Mouse (Mus musculus): ENCODE data around the gene Dusp28.

Dusp28 gene

GRCm38 (mm10) chr1:92906779-92907631, at the start of gene Dusp28:
Dusp28 (plus strand) TSS chr1:92906981.
- peak; percentile 74 to 78 for DNase-seq (ENCODE audit: low spot score in 2 of 2)

- DNase-seq (ENCODE audit: low spot score in 2 of 2) = no peak
Observed at GRCm38 (mm10) chr1:92861503-92861902, 45.3 kb upstream of the Dusp28 start.

GRCm38 (mm10) chr1:92863268-92863667, 43.5 kb upstream of the Dusp28 start:
- no peak for DNase-seq (ENCODE audit: low spot score in 2 of 2)

GRCm38 (mm10) chr1:92866170-92866569, 40.6 kb upstream of the Dusp28 start:
- DNase-seq (ENCODE audit: low spot score in 2 of 2) = no peak

GRCm38 (mm10) chr1:92869985-92870384, 36.8 kb upstream of the Dusp28 start:
- no peak for DNase-seq (ENCODE audit: low spot score in 2 of 2)

- no peak for DNase-seq (ENCODE audit: low spot score in 2 of 2)
Observed at GRCm38 (mm10) chr1:92872666-92873065, 34.1 kb upstream of the Dusp28 start.

GRCm38 (mm10) chr1:92874011-92874410, 32.8 kb upstream of the Dusp28 start:
- no peak for DNase-seq (ENCODE audit: low spot score in 2 of 2)

GRCm38 (mm10) chr1:92875360-92876111, 31.2 kb upstream of the Dusp28 start:
- DNase-seq (ENCODE audit: low spot score in 2 of 2) = no peak

- no peak for DNase-seq (ENCODE audit: low spot score in 2 of 2)
Observed at GRCm38 (mm10) chr1:92877431-92877978, 29.3 kb upstream of the Dusp28 start.

GRCm38 (mm10) chr1:92878066-92878741, 28.6 kb upstream of the Dusp28 start:
- DNase-seq (ENCODE audit: low spot score in 2 of 2) = no peak

- DNase-seq (ENCODE audit: low spot score in 2 of 2) = no peak
Observed at GRCm38 (mm10) chr1:92879266-92879665, 27.5 kb upstream of the Dusp28 start.

GRCm38 (mm10) chr1:92880101-92880500, 26.7 kb upstream of the Dusp28 start:
- DNase-seq (ENCODE audit: low spot score in 2 of 2) = no peak

- DNase-seq (ENCODE audit: low spot score in 2 of 2) = no peak
Observed at GRCm38 (mm10) chr1:92881982-92882381, 24.8 kb upstream of the Dusp28 start.

GRCm38 (mm10) chr1:92888901-92889655, 17.7 kb upstream of the Dusp28 start:
- DNase-seq (ENCODE audit: low spot score in 2 of 2) = no peak

GRCm38 (mm10) chr1:92892791-92893190, 14.0 kb upstream of the Dusp28 start:
- DNase-seq (ENCODE audit: low spot score in 2 of 2) = no peak

GRCm38 (mm10) chr1:92893896-92894295, 12.9 kb upstream of the Dusp28 start:
- no peak for DNase-seq (ENCODE audit: low spot score in 2 of 2)

- DNase-seq (ENCODE audit: low spot score in 2 of 2) = peak; percentile 74 to 76
Observed at GRCm38 (mm10) chr1:92895089-92895488, 11.7 kb upstream of the Dusp28 start.

- peak; percentile 69 to 75 for DNase-seq (ENCODE audit: low spot score in 2 of 2)
Observed at GRCm38 (mm10) chr1:92902786-92903185, 4.0 kb upstream of the Dusp28 start, which contains the start of gene Ankmy1. Ankmy1 (minus strand) TSS chr1:92902906.

GRCm38 (mm10) chr1:92903627-92904026, 3.2 kb upstream of the Dusp28 start:
- no peak for DNase-seq (ENCODE audit: low spot score in 2 of 2)

GRCm38 (mm10) chr1:92905703-92906310, 974 bp upstream of the Dusp28 start:
- DNase-seq (ENCODE audit: low spot score in 2 of 2) = no peak

Measured in frontal cortex, postnatal 10 days (tissue).